ENCODE assay signal across 24 mouse cellular contexts in the genomic region with DNA sequence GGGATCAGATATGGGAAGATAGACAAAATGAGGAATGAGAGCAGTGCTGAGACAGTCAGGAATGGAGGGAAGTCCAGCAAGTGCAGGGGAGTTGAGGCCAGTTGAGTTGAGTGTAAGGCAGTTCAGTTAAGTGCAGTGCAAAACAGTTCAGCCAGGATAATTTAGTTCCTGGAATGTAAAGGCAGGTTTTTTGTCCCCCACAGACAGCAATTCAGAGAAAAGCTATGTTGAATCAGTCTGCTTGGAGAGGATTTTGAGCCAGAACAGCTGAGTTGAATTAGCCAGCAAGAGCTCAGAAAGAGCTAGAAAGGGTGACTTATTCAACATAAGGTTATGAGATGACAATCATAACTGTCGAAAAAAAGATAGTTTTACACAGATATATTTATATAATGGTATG.
A peak's percentile ranks its signal among the peaks of the same experiment; 100 is the strongest.
DNase-seq lines count a peak whose midpoint lies in the region; ATAC-seq and TF ChIP-seq lines count a peak whose summit lies in the region.
"Had no signal": no experiment of that assay in that cellular context is flagged by ENCODE, and none has a peak within 500 bp of the region (broad histone marks: within the 10 kb centered on the region; RNA-seq: fewer than 3 reads in every experiment).

No protein-coding gene starts in this region.

- no peak for ATAC-seq in limb, embryonic 14.5 days (ENCODE audit: low FRiP score, low read depth)
- no peak for ATAC-seq in megakaryocyte progenitor cell, adult 5-6 weeks (replicated peaks; ENCODE audit: poor library complexity)
- ATAC-seq: CD4-positive, CD25-positive, alpha-beta regulatory T cell, adult 4 months; forebrain, embryonic 13.5 days; forebrain, embryonic 15.5 days; forebrain, postnatal 0 days had no signal

- no peak overlapping the region for H3K27ac ChIP-seq in limb, embryonic 14.5 days (replicated peaks; ENCODE audit: low read depth, low read length)
- H3K27ac ChIP-seq in limb, embryonic 10.5 days = no peak overlapping the region
- H3K27ac ChIP-seq: embryonic facial prominence, embryonic 12.5 days; embryonic facial prominence, embryonic 15.5 days; forebrain, embryonic 13.5 days; forebrain, embryonic 15.5 days had no signal

- H3K4me3 ChIP-seq in limb, embryonic 14.5 days (replicated peaks; ENCODE audit: low read length) = no peak overlapping the region
- no peak overlapping the region for H3K4me3 ChIP-seq in limb, embryonic 10.5 days
- H3K4me3 ChIP-seq: embryonic facial prominence, embryonic 12.5 days; embryonic facial prominence, embryonic 15.5 days; forebrain, embryonic 13.5 days; forebrain, embryonic 15.5 days had no signal

- no peaks in the 10 kb centered on the region for H3K4me1 ChIP-seq in limb, embryonic 14.5 days (ENCODE audit: control insufficient read depth, insufficient read depth, low read length)
- no peaks in the 10 kb centered on the region for H3K4me1 ChIP-seq in limb, embryonic 10.5 days
- H3K4me1 ChIP-seq: embryonic facial prominence, embryonic 12.5 days; embryonic facial prominence, embryonic 15.5 days; forebrain, embryonic 13.5 days; forebrain, embryonic 15.5 days had no signal

- no peak overlapping the region for H3K4me2 ChIP-seq in limb, embryonic 14.5 days (replicated peaks; ENCODE audit: low read depth, low read length, severe bottlenecking)
- H3K4me2 ChIP-seq: embryonic facial prominence, embryonic 12.5 days; embryonic facial prominence, embryonic 15.5 days; forebrain, embryonic 13.5 days; forebrain, embryonic 15.5 days had no signal

- 71% methylated on average over 1 of the region's 1 CpGs for WGBS in limb, embryonic 14.5 days
- WGBS in limb, embryonic 10.5 days = 80% methylated on average over 1 of the region's 1 CpGs

- DNase-seq in limb, embryonic 14.5 days (ENCODE audit: low spot score) = peak; percentile 12
- no peak for DNase-seq in limb, embryonic 10.5 days (ENCODE audit: low spot score)
- DNase-seq in NIH3T3 (ENCODE audit: low read depth) (peak; percentile 51), liver (no peak)
- DNase-seq: adrenal gland, adult 2 months; adrenal gland, postnatal 10 days; adrenal gland, postnatal 25 days; B cell, adult 2 months; cerebellum, adult 11 months; cerebellum, adult 18-20 months; cerebellum, adult 8-10 months; cerebellum, adult 9-11 months; cerebellum, postnatal 14 days; cerebellum, postnatal 36 days; embryo, embryonic 11 days; forebrain, postnatal 0 days had no signal

- H3K9ac ChIP-seq in limb, embryonic 14.5 days (ENCODE audit: low read depth, low read length, severe bottlenecking) = no peak overlapping the region
- H3K9ac ChIP-seq: embryonic facial prominence, embryonic 12.5 days; embryonic facial prominence, embryonic 15.5 days; forebrain, embryonic 13.5 days; forebrain, embryonic 15.5 days; forebrain, postnatal 0 days had no signal

- no peaks in the 10 kb centered on the region for H3K9me3 ChIP-seq in limb, embryonic 14.5 days (ENCODE audit: control insufficient read depth, low read length)
- no peaks in the 10 kb centered on the region for H3K9me3 ChIP-seq in limb, embryonic 10.5 days (replicated peaks)
- H3K9me3 ChIP-seq: embryonic facial prominence, embryonic 12.5 days; embryonic facial prominence, embryonic 15.5 days; forebrain, embryonic 13.5 days; forebrain, embryonic 15.5 days had no signal

- TF ChIP-seq POLR2A in limb, embryonic 14.5 days (IDR thresholded peaks at IDR 0.05; ENCODE audit: borderline replicate concordance, extremely low read depth, insufficient read depth, insufficient read length) = no peak

- H3K36me3 ChIP-seq in limb, embryonic 14.5 days (ENCODE audit: control insufficient read depth, insufficient read depth, low read length) = no peaks in the 10 kb centered on the region
- no peaks in the 10 kb centered on the region for H3K36me3 ChIP-seq in limb, embryonic 10.5 days
- H3K36me3 ChIP-seq: embryonic facial prominence, embryonic 12.5 days; embryonic facial prominence, embryonic 15.5 days; forebrain, embryonic 15.5 days; G1E had no signal

- H3K27me3 ChIP-seq in limb, embryonic 14.5 days (ENCODE audit: control insufficient read depth, insufficient read depth, low read length) = no peaks in the 10 kb centered on the region
- H3K27me3 ChIP-seq in limb, embryonic 10.5 days (ENCODE audit: low read depth, poor library complexity, severe bottlenecking) = no peaks in the 10 kb centered on the region
- H3K27me3 ChIP-seq: CH12.LX; embryonic facial prominence, embryonic 12.5 days; embryonic facial prominence, embryonic 15.5 days; forebrain, embryonic 13.5 days; forebrain, embryonic 15.5 days had no signal

Comparison
In these comparisons a context has a peak if more than half of its experiments do, and no peak if none do; other contexts are left out.
1. DNase-seq: peak in limb, embryonic 14.5 days (single experiment) and NIH3T3 (single experiment); none in limb, embryonic 10.5 days (single experiment) and liver (single experiment).